Mouse (Mus musculus) embryonic fibroblast, embryonic 13.5 days (primary cell): ENCODE measurements around the gene Prss43.

Experiments
- CTCF ChIP-seq: IDR thresholded peaks from 2 replicates; pipeline ENCODE4 v1.5.1; 2011; ENCODE audit warnings: mild to moderate bottlenecking, control low read depth, low read length, moderate library complexity, borderline replicate concordance; ENCODE audit not compliant: insufficient read depth
- POLR2A ChIP-seq: IDR thresholded peaks from 2 replicates; pipeline ENCODE4 v1.6.1; 2011; ENCODE audit warnings: low read depth, mild to moderate bottlenecking, control low read depth, low read length, moderate library complexity

GRCm38 (mm10) chr9:110821436-110821835 lies 5.1 kb upstream of the Prss43 start:
- no peak for TF ChIP-seq POLR2A
- no peak for TF ChIP-seq CTCF
